Mouse (Mus musculus): ENCODE measurements around the gene Cidec. TPM values are rescaled to one million over a fixed set of nuclear protein-coding genes. Genes with fewer than 3 reads are reported as not detected.
A peak's percentile ranks its signal among the peaks of the same experiment; 100 is the strongest.

Gene Cidec
- polyA plus RNA-seq, 1 experiment from 2014 or later: not detected

DNA sequence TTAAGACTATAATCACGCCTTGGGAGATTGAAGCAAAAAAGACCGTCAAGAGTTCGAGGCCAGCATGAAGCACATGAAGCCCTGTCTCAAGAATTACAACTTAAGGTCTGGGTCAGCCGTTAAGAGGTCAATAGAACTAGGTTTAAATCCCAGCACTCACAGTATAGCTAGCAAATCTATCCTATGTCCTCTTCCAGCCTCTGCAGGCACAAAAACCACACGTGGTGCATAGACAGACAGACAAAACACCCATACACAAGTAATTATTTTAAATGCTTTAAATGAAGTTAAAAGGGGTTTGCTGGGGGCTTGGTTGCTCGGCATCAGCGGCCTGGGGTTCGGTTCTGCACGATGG, 6.5 kb upstream of the Cidec start:
- Histone ChIP-seq H3K4me1 (peaks cover 15% of the 10 kb centered on the region), H3K27me3 (ENCODE audit: poor library complexity, severe bottlenecking) (no peaks in the 10 kb centered on the region), H3K36me3 (replicated peaks) (peaks cover 21% of the 10 kb centered on the region), H3K4me3 (peak overlapping the region; percentile 97), H3K9me3 (no peaks in the 10 kb centered on the region), H3K27ac (peak overlapping the region; percentile 91)
- DNase-seq (ENCODE audit: extremely low spot score, low spot score): no peak
- WGBS: 46% methylated on average over 9 of the region's 9 CpGs

GRCm38 (mm10) chr6:113441147-113441680, 5.7 kb upstream of the Cidec start:
- Histone ChIP-seq H3K4me1 (peaks cover 15% of the 10 kb centered on the region), H3K9me3 (no peaks in the 10 kb centered on the region), H3K27ac (no peak overlapping the region), H3K4me3 (no peak overlapping the region), H3K27me3 (ENCODE audit: poor library complexity, severe bottlenecking) (no peaks in the 10 kb centered on the region), H3K36me3 (replicated peaks) (peaks cover 13% of the 10 kb centered on the region)
- DNase-seq (ENCODE audit: extremely low spot score, low spot score): peak; percentile 80
- WGBS: 55% methylated on average over 7 of the region's 7 CpGs

DNA sequence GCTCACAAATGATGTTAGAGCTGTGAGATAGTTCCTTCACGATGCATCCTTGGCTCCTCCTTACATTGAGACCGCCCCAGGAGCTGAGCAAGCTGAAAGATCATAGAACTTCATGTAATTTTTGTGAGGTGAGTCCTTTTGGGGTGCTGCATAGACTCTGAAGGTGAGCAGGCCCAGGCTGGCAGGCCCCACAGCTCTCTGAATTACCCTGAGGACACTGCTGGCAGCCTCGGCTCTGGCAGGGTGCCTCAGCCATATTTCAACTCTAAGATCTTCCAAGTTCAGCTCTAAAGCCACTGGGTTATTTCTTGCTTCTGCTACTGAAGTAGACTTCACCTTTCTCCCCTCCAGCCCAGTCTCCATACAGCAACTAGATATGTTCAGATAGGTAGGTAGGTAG, 5.1 kb upstream of the Cidec start:
- WGBS: 91% methylated on average over 3 of the region's 3 CpGs
- no peak for DNase-seq (ENCODE audit: extremely low spot score, low spot score)
- Histone ChIP-seq H3K27ac (no peak overlapping the region), H3K27me3 (ENCODE audit: poor library complexity, severe bottlenecking) (no peaks in the 10 kb centered on the region), H3K4me1 (peaks cover 15% of the 10 kb centered on the region), H3K4me3 (no peak overlapping the region), H3K36me3 (replicated peaks) (peaks cover 8% of the 10 kb centered on the region), H3K9me3 (no peaks in the 10 kb centered on the region)

DNA sequence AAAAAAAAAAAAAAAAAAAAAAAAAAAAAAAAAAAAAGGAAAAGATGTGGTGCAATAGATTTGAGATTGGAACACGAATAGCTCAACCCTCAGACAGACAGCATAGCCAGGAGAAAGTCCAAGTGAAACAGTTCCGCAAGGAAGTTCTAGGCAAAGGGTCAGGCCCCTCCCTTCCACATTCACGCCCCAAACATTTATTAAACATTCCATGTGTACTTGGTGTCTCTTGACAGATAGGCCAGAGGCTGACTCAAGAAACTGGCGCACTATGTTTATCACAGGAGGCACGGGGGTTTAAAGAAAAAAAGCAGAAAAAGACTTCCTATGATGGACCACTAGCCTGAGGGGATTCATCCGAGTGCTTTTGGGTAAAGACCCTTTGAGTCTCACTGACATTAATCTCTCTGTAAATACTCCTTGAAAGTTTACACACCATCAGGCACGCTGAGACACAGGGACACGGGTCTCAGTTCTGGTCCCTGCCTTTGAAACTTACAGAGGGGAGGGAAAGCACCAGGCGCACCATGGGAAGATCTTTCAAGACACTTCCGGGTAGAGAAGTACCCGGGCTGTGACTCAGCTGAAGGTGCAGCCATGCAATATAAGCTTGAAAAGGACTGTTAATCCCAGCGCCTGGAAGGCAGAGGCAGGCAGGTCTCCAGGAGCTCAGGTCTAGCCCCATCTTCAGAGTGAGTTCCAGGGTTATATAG, 3.3 kb upstream of the Cidec start:
- no peaks in the 10 kb centered on the region for H3K36me3 ChIP-seq (replicated peaks)
- no peak overlapping the region for H3K27ac ChIP-seq
- no peak overlapping the region for H3K4me3 ChIP-seq
- no peak for DNase-seq (ENCODE audit: extremely low spot score, low spot score)
- WGBS: 71% methylated on average over 12 of the region's 12 CpGs
- no peaks in the 10 kb centered on the region for H3K9me3 ChIP-seq
- H3K4me1 ChIP-seq: peaks cover 15% of the 10 kb centered on the region
- H3K27me3 ChIP-seq (ENCODE audit: poor library complexity, severe bottlenecking): no peaks in the 10 kb centered on the region

- Histone ChIP-seq H3K27me3 (ENCODE audit: poor library complexity, severe bottlenecking) (no peaks in the 10 kb centered on the region), H3K9me3 (no peaks in the 10 kb centered on the region), H3K36me3 (replicated peaks) (no peaks in the 10 kb centered on the region), H3K27ac (no peak overlapping the region), H3K4me1 (peaks cover 2% of the 10 kb centered on the region; the same call in 1 of the 2 replicates), H3K4me3 (no peak overlapping the region)
- no peak for DNase-seq (ENCODE audit: extremely low spot score, low spot score)
- 81% methylated on average over 12 of the region's 12 CpGs for WGBS
Observed at GRCm38 (mm10) chr6:113437135-113437534, 1.6 kb upstream of the Cidec start.

DNA sequence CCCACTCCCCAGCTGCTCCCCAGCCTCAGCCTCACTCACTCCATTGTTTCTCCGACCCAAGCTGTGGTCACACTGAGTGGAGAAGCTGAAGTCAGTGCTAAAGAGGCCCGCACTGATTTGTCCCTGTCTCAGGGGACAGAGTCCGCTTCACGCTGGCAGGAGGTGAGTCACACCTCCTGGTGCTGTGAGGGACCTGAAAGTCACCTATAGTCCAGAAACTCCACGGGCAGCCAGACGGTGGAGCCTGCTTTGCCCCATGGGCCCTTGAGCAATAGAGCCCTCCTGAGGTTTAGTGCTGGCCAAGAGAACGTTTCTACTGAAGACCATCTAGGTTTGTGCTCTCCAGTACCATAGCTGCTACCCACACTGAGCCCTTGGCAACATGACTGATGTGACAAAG, 869 bp downstream of the Cidec start:
- no peak for DNase-seq (ENCODE audit: extremely low spot score, low spot score)
- H3K27ac ChIP-seq: 0 out of 2 replicates have a peak overlapping the region, but pooled peaks have one; percentile 4

GRCm38 (mm10) chr6:113433661-113434060, 1.9 kb downstream of the Cidec start:
- DNase-seq (ENCODE audit: extremely low spot score, low spot score): no peak
- no peaks in the 10 kb centered on the region for H3K9me3 ChIP-seq
- no peak overlapping the region for H3K27ac ChIP-seq
- no peaks in the 10 kb centered on the region for H3K27me3 ChIP-seq (ENCODE audit: poor library complexity, severe bottlenecking)
- no peak overlapping the region for H3K4me3 ChIP-seq
- no peaks in the 10 kb centered on the region for H3K4me1 ChIP-seq
- WGBS: 89% methylated on average over 3 of the region's 3 CpGs
- H3K36me3 ChIP-seq (replicated peaks): no peaks in the 10 kb centered on the region

More for the DNA sequence above, 869 bp downstream of the Cidec start:
- H3K4me3 ChIP-seq: no peak overlapping the region
- no peaks in the 10 kb centered on the region for H3K4me1 ChIP-seq
- H3K27me3 ChIP-seq (ENCODE audit: poor library complexity, severe bottlenecking): no peaks in the 10 kb centered on the region
- no peaks in the 10 kb centered on the region for H3K36me3 ChIP-seq (replicated peaks)
- 76% methylated on average over 7 of the region's 7 CpGs for WGBS
- H3K9me3 ChIP-seq: no peaks in the 10 kb centered on the region

GRCm38 (mm10) chr6:113431801-113432200, 3.8 kb downstream of the Cidec start:
- DNase-seq (ENCODE audit: extremely low spot score, low spot score): no peak
- Histone ChIP-seq H3K27ac (no peak overlapping the region), H3K27me3 (ENCODE audit: poor library complexity, severe bottlenecking) (no peaks in the 10 kb centered on the region), H3K4me1 (no peaks in the 10 kb centered on the region), H3K36me3 (replicated peaks) (no peaks in the 10 kb centered on the region), H3K9me3 (0 out of 2 replicates have a peak, but pooled peaks cover 4% of the 10 kb centered on the region), H3K4me3 (no peak overlapping the region)
- WGBS: 76% methylated on average over 3 of the region's 3 CpGs

DNA sequence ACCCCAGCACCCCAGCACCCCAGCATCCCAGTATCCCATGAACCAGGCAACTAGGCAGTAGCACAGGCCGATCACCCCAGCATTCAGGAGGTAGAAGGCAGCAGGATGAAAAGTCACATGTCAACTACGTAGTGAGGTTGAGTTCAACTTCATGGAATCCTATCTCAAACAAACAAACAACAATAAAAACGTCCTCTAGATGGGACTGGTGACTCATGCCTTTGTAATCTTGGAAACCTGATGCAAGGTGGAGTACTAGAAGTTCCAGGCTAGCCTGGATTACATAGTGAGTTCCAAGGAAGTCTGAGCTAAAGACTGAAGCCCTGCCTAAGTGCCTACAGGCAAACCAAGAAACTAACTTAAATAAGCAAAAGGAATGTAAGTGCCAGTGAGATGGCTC, 4.7 kb downstream of the Cidec start:
- Histone ChIP-seq H3K4me1 (no peaks in the 10 kb centered on the region), H3K4me3 (no peak overlapping the region), H3K36me3 (replicated peaks) (no peaks in the 10 kb centered on the region), H3K9me3 (0 out of 2 replicates have a peak, but pooled peaks cover 4% of the 10 kb centered on the region), H3K27ac (no peak overlapping the region), H3K27me3 (ENCODE audit: poor library complexity, severe bottlenecking) (no peaks in the 10 kb centered on the region)
- no peak for DNase-seq (ENCODE audit: extremely low spot score, low spot score)
- 74% methylated on average over 3 of the region's 3 CpGs for WGBS

DNA sequence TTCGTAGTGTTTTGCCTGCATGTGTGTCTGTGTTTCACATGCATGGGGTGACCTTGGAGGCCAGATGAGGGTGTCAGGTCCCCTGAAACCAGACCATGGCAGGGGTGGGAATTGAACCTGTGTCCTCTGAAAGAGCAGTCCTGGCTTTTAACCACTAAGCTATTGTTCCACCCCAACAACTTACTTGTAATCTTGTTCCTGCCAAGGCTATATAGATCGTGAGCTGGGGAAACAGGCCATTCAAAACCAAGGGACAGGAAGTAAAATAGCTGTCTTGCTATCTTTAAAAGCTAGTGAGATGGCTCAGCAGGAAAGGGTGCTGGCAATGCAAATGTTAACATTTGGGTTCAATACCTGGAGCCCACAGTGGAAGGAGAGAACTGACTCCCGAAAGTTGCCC, 5.6 kb downstream of the Cidec start:
- H3K9me3 ChIP-seq: 0 out of 2 replicates have a peak, but pooled peaks cover 4% of the 10 kb centered on the region
- H3K4me3 ChIP-seq: no peak overlapping the region
- H3K27ac ChIP-seq: no peak overlapping the region
- H3K27me3 ChIP-seq (ENCODE audit: poor library complexity, severe bottlenecking): no peaks in the 10 kb centered on the region
- H3K4me1 ChIP-seq: no peaks in the 10 kb centered on the region
- 80% methylated on average over 3 of the region's 3 CpGs for WGBS
- DNase-seq (ENCODE audit: extremely low spot score, low spot score): no peak
- no peaks in the 10 kb centered on the region for H3K36me3 ChIP-seq (replicated peaks)

- H3K9me3 ChIP-seq: 0 out of 2 replicates have a peak, but pooled peaks cover 4% of the 10 kb centered on the region
- WGBS: 93% methylated on average over 16 of the region's 16 CpGs
- H3K36me3 ChIP-seq (replicated peaks): no peaks in the 10 kb centered on the region
- no peak overlapping the region for H3K4me3 ChIP-seq
- no peaks in the 10 kb centered on the region for H3K27me3 ChIP-seq (ENCODE audit: poor library complexity, severe bottlenecking)
- H3K4me1 ChIP-seq: no peaks in the 10 kb centered on the region
- no peak for DNase-seq (ENCODE audit: extremely low spot score, low spot score)
- no peak overlapping the region for H3K27ac ChIP-seq
Observed at GRCm38 (mm10) chr6:113428006-113428405, 7.6 kb downstream of the Cidec start.

GRCm38 (mm10) chr6:113427397-113427796, 8.2 kb downstream of the Cidec start:
- DNase-seq (ENCODE audit: extremely low spot score, low spot score): peak; percentile 40
- H3K4me3 ChIP-seq: no peak overlapping the region
- H3K27me3 ChIP-seq (ENCODE audit: poor library complexity, severe bottlenecking): no peaks in the 10 kb centered on the region
- H3K27ac ChIP-seq: no peak overlapping the region
- H3K4me1 ChIP-seq: no peaks in the 10 kb centered on the region
- no peaks in the 10 kb centered on the region for H3K36me3 ChIP-seq (replicated peaks)
- WGBS: 64% methylated on average over 3 of the region's 3 CpGs
- 0 out of 2 replicates have a peak, but pooled peaks cover 4% of the 10 kb centered on the region for H3K9me3 ChIP-seq

DNA sequence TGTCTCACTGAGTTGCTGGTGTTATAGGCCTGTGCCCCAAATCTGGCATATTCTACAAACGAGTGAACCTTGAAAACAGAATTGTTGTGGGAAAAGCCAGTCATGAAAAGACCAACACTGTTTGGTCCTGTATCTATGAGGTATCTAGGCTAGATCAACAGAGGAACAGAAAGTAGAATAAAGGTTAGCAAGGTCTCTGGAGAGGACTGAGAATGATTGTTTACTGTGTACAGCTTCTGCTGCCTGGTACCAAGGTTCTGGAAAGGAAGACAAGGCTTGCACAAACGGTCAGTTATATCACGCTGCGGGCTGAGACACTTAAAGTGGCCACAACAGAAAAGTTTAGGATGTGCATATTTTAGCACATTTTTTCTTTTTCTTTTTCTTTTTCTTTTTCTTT, 8.9 kb downstream of the Cidec start:
- H3K36me3 ChIP-seq (replicated peaks): no peaks in the 10 kb centered on the region
- no peaks in the 10 kb centered on the region for H3K27me3 ChIP-seq (ENCODE audit: poor library complexity, severe bottlenecking)
- H3K27ac ChIP-seq: no peak overlapping the region
- whole genome bisulfite sequencing: 91% methylated on average over 4 of the region's 4 CpGs
- DNase-seq (ENCODE audit: extremely low spot score, low spot score): no peak
- 0 out of 2 replicates have a peak, but pooled peaks cover 4% of the 10 kb centered on the region for H3K9me3 ChIP-seq
- no peaks in the 10 kb centered on the region for H3K4me1 ChIP-seq
- no peak overlapping the region for H3K4me3 ChIP-seq

Measured in forebrain, embryonic 10.5 days (tissue).